Mouse (Mus musculus): ENCODE data around the gene Prr19. TPM values are rescaled to one million over a fixed set of nuclear protein-coding genes. Genes with fewer than 3 reads are reported as not detected.

The Prr19 gene
- polyA plus RNA-seq, 1 experiment from 2014 or later, result 0.56 TPM

DNA sequence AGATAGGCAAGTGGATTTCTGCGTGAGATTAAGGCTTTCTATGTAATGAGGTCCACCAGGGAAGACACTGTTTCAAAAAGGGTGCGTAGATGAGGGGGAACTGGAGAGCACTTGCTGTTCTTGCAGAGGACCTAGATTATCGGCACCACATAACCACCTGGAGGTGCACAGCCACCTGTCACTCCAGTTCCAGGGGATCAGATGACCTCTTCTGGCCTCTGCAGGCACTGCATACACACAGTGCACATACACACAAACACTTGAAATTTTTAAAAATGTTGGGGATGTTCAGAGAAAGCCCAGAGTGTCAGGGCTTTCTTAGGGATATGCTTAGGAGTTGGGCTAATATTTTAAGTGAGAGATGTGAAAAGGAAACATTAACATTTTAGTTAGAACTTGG lies 11.3 kb upstream of the Prr19 start:
- no peak for ATAC-seq
- 95% methylated on average over 3 of the region's 3 CpGs for WGBS

DNA sequence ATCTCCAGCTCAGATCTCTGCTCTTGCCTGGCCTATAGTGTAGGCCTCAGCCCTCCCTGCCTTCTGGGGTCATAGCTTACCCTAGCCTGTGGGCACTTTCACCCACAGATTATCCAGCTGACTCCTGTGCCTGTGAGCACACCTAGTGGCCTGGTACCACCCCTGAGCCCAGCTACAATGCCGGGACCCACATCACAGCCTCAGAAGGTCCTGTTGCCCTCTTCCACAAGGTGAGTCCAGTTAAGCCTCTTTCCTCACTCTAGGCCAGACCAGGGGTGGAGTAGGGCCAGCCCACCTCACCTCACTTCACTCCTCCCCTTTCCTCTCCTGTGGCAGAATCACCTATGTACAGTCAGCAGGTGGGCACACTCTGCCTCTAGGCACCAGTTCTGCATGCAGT lies 10.7 kb upstream of the Prr19 start:
- 93% methylated on average over 1 of the region's 1 CpGs for WGBS
- H3K4me2 ChIP-seq (ENCODE audit: low read depth, low read length), result no peak overlapping the region
- H3K27ac ChIP-seq (ENCODE audit: low read length), result no peak overlapping the region; the same call in 1 of the 2 replicates
- peaks cover 21% of the 10 kb centered on the region for H3K4me1 ChIP-seq (ENCODE audit: control insufficient read depth, insufficient read depth, low read length)
- H3K36me3 ChIP-seq (ENCODE audit: control insufficient read depth, insufficient read depth, low read length), result peaks cover 66% of the 10 kb centered on the region
- ATAC-seq, result peak; percentile 43
- H3K9me3 ChIP-seq (ENCODE audit: control insufficient read depth, low read length), result no peaks in the 10 kb centered on the region
- no peaks in the 10 kb centered on the region for H3K27me3 ChIP-seq (replicated peaks; ENCODE audit: control insufficient read depth, insufficient read depth, low read length)
- H3K4me3 ChIP-seq (ENCODE audit: low read length), result no peak overlapping the region
- H3K9ac ChIP-seq (ENCODE audit: low read depth, low read length), result peak overlapping the region; percentile 10; the same call in 1 of the 2 replicates

More for the DNA sequence above, 11.3 kb upstream of the Prr19 start:
- Histone ChIP-seq H3K27ac (ENCODE audit: low read length) (no peak overlapping the region), H3K9ac (ENCODE audit: low read depth, low read length) (no peak overlapping the region), H3K9me3 (ENCODE audit: control insufficient read depth, low read length) (no peaks in the 10 kb centered on the region), H3K27me3 (replicated peaks; ENCODE audit: control insufficient read depth, insufficient read depth, low read length) (no peaks in the 10 kb centered on the region), H3K4me1 (ENCODE audit: control insufficient read depth, insufficient read depth, low read length) (peaks cover 23% of the 10 kb centered on the region), H3K36me3 (ENCODE audit: control insufficient read depth, insufficient read depth, low read length) (peaks cover 67% of the 10 kb centered on the region), H3K4me2 (ENCODE audit: low read depth, low read length) (no peak overlapping the region), H3K4me3 (ENCODE audit: low read length) (no peak overlapping the region)

DNA sequence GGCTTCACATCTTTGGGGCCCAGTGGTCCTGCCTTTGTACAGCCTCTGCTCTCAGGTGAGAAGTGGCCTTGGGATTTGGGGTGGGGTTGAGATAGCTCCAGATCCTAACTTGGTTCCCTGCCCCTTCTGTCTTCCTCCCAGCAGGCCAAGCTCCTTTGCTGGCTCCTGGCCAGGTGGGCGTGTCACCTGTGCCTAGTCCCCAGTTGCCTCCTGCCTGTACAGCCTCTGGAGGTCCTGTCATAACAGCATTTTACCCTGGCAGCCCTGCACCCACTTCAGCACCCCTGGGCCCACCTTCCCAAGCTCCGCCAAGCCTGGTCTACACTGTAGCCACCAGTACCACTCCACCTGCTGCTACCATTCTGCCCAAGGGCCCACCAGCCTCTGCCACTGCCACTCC lies 10.3 kb upstream of the Prr19 start:
- Histone ChIP-seq H3K36me3 (ENCODE audit: control insufficient read depth, insufficient read depth, low read length) (peaks cover 68% of the 10 kb centered on the region), H3K9ac (ENCODE audit: low read depth, low read length) (peak overlapping the region; percentile 10; the same call in 1 of the 2 replicates), H3K4me2 (ENCODE audit: low read depth, low read length) (no peak overlapping the region), H3K27ac (ENCODE audit: low read length) (no peak overlapping the region), H3K9me3 (ENCODE audit: control insufficient read depth, low read length) (no peaks in the 10 kb centered on the region), H3K27me3 (replicated peaks; ENCODE audit: control insufficient read depth, insufficient read depth, low read length) (no peaks in the 10 kb centered on the region), H3K4me1 (ENCODE audit: control insufficient read depth, insufficient read depth, low read length) (peaks cover 21% of the 10 kb centered on the region), H3K4me3 (ENCODE audit: low read length) (no peak overlapping the region)
- ATAC-seq, result peak; percentile 75
- 65% methylated on average over 2 of the region's 2 CpGs for WGBS

DNA sequence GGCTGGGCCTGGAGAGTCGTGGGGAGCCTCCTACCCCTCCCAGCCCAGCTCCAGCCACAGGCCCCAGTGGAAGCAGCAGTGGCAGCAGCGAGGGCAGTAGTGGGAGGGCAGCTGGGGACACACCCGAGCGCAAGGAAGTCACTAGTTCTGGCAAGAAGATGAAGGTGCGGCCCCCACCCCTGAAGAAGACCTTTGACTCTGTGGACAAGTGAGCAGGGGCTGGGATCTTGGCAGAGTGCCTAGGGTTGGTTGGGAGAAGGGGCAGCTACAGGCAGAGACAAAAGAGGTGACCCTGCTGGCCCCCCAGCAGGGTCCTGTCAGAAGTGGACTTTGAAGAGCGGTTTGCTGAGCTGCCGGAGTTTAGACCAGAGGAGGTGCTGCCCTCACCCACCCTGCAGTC lies 9.1 kb upstream of the Prr19 start:
- Histone ChIP-seq H3K9me3 (ENCODE audit: control insufficient read depth, low read length) (no peaks in the 10 kb centered on the region), H3K27ac (ENCODE audit: low read length) (no peak overlapping the region), H3K4me3 (ENCODE audit: low read length) (no peak overlapping the region), H3K9ac (ENCODE audit: low read depth, low read length) (0 out of 2 replicates have a peak overlapping the region, but pooled peaks have one; percentile 33), H3K36me3 (ENCODE audit: control insufficient read depth, insufficient read depth, low read length) (peaks cover 61% of the 10 kb centered on the region), H3K4me1 (ENCODE audit: control insufficient read depth, insufficient read depth, low read length) (peaks cover 26% of the 10 kb centered on the region), H3K4me2 (ENCODE audit: low read depth, low read length) (no peak overlapping the region), H3K27me3 (replicated peaks; ENCODE audit: control insufficient read depth, insufficient read depth, low read length) (no peaks in the 10 kb centered on the region)
- 54% methylated on average over 7 of the region's 7 CpGs for WGBS
- no peak for ATAC-seq

DNA sequence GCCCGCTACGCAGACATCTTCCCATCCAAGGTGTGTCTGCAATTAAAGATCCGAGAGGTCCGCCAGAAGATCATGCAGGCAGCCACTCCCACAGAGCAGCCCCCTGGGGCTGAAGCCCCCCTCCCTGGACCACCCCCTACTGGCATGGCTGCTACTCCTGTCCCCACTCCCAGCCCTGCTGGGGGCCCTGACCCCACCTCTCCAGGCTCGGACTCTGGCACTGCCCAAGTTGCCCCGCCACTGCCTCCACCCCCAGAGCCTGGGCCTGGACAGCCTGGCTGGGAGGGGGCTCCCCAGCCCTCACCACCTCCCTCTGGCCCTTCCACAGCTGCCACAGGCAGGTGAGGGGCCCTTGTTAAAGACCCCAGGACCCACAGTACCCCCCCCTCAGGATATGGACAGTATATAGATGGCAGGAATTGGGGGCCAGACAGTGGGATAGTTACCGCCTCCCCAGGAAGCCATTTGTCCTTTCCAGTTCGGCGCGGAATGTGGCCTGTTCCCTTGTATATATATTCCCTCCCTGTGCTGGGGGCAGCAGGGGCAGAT lies 7.9 kb upstream of the Prr19 start:
- Histone ChIP-seq H3K9ac (ENCODE audit: low read depth, low read length) (0 out of 2 replicates have a peak overlapping the region, but pooled peaks have one; percentile 7), H3K36me3 (ENCODE audit: control insufficient read depth, insufficient read depth, low read length) (peaks cover 50% of the 10 kb centered on the region), H3K9me3 (ENCODE audit: control insufficient read depth, low read length) (no peaks in the 10 kb centered on the region), H3K4me3 (ENCODE audit: low read length) (no peak overlapping the region), H3K4me2 (ENCODE audit: low read depth, low read length) (no peak overlapping the region), H3K27ac (ENCODE audit: low read length) (no peak overlapping the region), H3K27me3 (replicated peaks; ENCODE audit: control insufficient read depth, insufficient read depth, low read length) (no peaks in the 10 kb centered on the region), H3K4me1 (ENCODE audit: control insufficient read depth, insufficient read depth, low read length) (peaks cover 27% of the 10 kb centered on the region)
- WGBS, result 71% methylated on average over 10 of the region's 10 CpGs
- ATAC-seq, result no peak

DNA sequence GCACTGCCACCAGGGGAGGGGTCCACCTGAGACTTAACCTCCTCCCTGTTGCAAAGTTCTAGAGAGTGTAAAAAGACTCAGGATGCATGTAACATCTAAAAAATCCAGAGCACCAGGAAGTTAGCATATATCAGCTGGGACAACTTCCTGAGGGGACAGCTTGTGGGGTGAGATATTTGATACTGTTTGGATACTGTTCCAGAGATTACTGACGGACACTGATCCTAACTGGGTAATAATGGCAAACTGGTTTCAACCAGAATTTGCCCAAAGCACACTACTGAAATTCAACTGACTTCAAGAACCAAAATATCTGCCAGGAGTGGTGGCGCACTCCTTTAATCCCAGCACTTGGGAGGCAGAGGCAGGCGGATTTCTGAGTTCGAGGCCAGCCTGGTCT lies 6.7 kb upstream of the Prr19 start:
- Histone ChIP-seq H3K9ac (ENCODE audit: low read depth, low read length) (no peak overlapping the region), H3K36me3 (ENCODE audit: control insufficient read depth, insufficient read depth, low read length) (peaks cover 38% of the 10 kb centered on the region), H3K27me3 (replicated peaks; ENCODE audit: control insufficient read depth, insufficient read depth, low read length) (no peaks in the 10 kb centered on the region), H3K27ac (ENCODE audit: low read length) (no peak overlapping the region), H3K9me3 (ENCODE audit: control insufficient read depth, low read length) (no peaks in the 10 kb centered on the region), H3K4me1 (ENCODE audit: control insufficient read depth, insufficient read depth, low read length) (peaks cover 28% of the 10 kb centered on the region), H3K4me3 (ENCODE audit: low read length) (no peak overlapping the region), H3K4me2 (ENCODE audit: low read depth, low read length) (no peak overlapping the region)
- 91% methylated on average over 4 of the region's 4 CpGs for WGBS
- no peak for ATAC-seq

DNA sequence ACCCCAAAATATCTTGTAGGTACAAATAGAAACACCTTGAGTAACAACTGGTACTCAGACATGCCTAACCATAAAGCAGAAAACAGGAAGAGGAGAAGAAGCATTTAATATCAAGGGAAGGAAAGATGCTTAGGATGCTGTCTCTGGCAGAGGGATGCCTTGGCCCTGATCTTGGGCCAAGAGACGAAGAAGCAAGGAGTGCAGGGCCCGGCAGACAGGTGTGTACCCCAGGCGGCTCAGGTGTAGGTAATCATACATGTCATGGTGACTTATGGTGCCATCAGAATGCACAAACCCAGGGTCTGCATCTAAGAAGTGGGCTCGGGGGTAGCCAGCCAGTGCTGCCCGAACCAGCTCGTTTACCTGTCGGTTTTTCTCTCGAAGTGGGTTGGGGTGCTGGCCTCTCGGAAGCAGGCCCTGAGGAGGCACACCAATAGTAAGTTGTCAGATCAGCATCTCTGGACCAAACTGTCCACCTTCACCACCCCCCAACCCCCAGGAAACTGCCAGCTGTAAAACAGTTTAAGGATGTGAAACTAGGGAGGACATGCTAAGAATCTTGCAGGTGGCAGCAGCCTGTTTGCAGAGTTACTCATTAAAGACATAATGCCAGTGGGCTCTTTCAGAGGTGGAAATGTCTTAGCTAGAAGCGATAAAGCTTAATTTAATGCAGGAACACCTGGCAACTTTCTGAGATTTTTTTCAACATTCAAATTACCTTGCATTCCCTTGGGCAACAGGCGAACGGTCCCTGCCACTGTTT lies 6.1 kb upstream of the Prr19 start:
- H3K36me3 ChIP-seq (ENCODE audit: control insufficient read depth, insufficient read depth, low read length), result peaks cover 33% of the 10 kb centered on the region
- H3K27me3 ChIP-seq (replicated peaks; ENCODE audit: control insufficient read depth, insufficient read depth, low read length), result no peaks in the 10 kb centered on the region
- peaks cover 28% of the 10 kb centered on the region for H3K4me1 ChIP-seq (ENCODE audit: control insufficient read depth, insufficient read depth, low read length)
- ATAC-seq, result no peak
- 86% methylated on average over 12 of the region's 12 CpGs for WGBS
- H3K9ac ChIP-seq (ENCODE audit: low read depth, low read length), result no peak overlapping the region
- H3K4me2 ChIP-seq (ENCODE audit: low read depth, low read length), result no peak overlapping the region
- no peak overlapping the region for H3K4me3 ChIP-seq (ENCODE audit: low read length)
- no peaks in the 10 kb centered on the region for H3K9me3 ChIP-seq (ENCODE audit: control insufficient read depth, low read length)
- no peak overlapping the region for H3K27ac ChIP-seq (ENCODE audit: low read length)

DNA sequence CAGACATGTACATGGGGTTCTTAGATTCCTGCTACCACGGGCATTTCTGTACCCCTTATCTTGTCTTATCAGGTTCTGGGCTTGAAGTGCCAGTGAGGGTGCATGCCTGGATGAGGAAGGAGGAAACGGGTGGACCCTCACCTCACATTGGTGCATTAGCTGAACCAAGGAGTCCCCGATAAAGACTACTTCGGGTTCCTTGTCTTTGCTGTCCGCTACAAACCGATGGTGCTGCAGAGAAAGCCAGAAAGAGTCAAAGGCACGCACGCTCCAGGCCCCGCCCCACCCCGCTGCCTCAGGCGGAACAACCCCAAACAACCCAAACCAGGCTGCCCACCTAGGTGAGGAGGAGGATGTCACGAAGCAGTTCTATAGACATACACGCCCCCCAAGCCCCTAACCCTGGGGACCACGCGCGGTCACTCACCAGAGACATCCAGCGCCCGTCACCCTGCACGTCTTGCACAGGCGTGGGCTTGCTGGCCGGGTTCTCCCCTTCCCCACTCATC lies 4.2 kb upstream of the Prr19 start:
- Histone ChIP-seq H3K4me1 (ENCODE audit: control insufficient read depth, insufficient read depth, low read length) (peaks cover 11% of the 10 kb centered on the region), H3K9me3 (ENCODE audit: control insufficient read depth, low read length) (no peaks in the 10 kb centered on the region)
- under 1% methylated on average over 21 of the region's 21 CpGs for WGBS

DNA sequence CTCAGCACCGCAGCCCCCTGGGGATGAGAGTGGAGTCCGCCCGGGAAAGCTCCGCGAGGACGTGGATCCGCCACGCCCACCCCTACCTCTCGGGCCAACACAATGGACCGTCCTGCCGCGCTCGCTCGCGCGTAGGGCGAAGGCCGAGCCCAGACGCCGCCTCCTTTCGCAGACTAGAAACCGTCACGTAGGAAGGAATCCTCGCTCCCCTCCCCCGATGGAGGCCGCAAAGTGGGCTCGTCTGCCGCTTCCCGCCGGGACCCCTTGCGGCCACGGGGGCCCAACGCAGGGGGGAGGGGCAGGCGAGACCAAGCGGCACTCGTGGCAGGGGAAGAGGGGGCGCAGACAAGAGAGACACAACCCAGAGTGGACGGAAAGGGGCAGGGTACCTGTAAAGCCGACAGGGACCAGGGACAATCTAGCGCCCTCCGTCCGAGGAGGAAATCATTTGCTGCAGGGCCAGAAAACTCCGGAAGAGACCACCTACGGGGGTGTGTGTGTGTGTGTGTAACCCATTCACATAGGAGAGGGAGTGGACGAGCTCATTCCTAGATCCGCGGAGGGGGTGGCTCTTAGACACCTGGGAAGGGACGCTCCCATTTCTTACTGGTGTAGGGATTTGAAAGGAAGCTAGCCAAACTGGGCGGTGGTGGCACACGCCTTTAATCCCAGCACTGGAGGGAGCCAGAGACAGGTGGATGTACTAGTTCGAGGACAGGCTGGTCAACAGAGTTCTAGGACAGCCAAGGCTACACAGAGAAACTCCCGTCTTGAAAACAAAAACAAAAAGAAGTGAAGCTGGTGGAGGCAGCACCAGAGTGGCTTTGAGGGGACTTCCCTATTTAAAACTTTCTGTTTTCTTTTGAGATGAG lies 3.5 kb upstream of the Prr19 start, which contains the start of gene Pafah1b3:
Pafah1b3 (minus strand) TSS at position 533 of the 872 bp plus-strand sequence.
- Histone ChIP-seq H3K27ac (ENCODE audit: low read length) (peak within 1 kb of the TSS; percentile 99), H3K36me3 (ENCODE audit: control insufficient read depth, insufficient read depth, low read length) (peaks cover 18% of the 10 kb centered on the region; the same call in 1 of the 2 replicates), H3K9ac (ENCODE audit: low read depth, low read length) (peak within 1 kb of the TSS; percentile 89), H3K4me2 (ENCODE audit: low read depth, low read length) (peak within 1 kb of the TSS; percentile 87), H3K4me3 (ENCODE audit: low read length) (peak within 1 kb of the TSS; percentile 92), H3K4me1 (ENCODE audit: control insufficient read depth, insufficient read depth, low read length) (peaks cover 7% of the 10 kb centered on the region; the same call in 1 of the 2 replicates), H3K27me3 (replicated peaks; ENCODE audit: control insufficient read depth, insufficient read depth, low read length) (no peaks in the 10 kb centered on the region), H3K9me3 (ENCODE audit: control insufficient read depth, low read length) (no peaks in the 10 kb centered on the region)
- under 1% methylated on average over 52 of the region's 52 CpGs for WGBS
- peak; percentile 94 for ATAC-seq

More for the DNA sequence above, 4.2 kb upstream of the Prr19 start:
- peaks cover 24% of the 10 kb centered on the region for H3K36me3 ChIP-seq (ENCODE audit: control insufficient read depth, insufficient read depth, low read length)
- H3K27me3 ChIP-seq (replicated peaks; ENCODE audit: control insufficient read depth, insufficient read depth, low read length), result no peaks in the 10 kb centered on the region
- peak; percentile 45 for ATAC-seq
- H3K4me2 ChIP-seq (ENCODE audit: low read depth, low read length), result peak overlapping the region; percentile 87
- peak overlapping the region; percentile 92 for H3K4me3 ChIP-seq (ENCODE audit: low read length)
- peak overlapping the region; percentile 89 for H3K9ac ChIP-seq (ENCODE audit: low read depth, low read length)
- H3K27ac ChIP-seq (ENCODE audit: low read length), result peak overlapping the region; percentile 99

Data from intestine, embryonic 16.5 days (tissue).